Mouse (Mus musculus): ENCODE data around the gene Efcab2.

DNA sequence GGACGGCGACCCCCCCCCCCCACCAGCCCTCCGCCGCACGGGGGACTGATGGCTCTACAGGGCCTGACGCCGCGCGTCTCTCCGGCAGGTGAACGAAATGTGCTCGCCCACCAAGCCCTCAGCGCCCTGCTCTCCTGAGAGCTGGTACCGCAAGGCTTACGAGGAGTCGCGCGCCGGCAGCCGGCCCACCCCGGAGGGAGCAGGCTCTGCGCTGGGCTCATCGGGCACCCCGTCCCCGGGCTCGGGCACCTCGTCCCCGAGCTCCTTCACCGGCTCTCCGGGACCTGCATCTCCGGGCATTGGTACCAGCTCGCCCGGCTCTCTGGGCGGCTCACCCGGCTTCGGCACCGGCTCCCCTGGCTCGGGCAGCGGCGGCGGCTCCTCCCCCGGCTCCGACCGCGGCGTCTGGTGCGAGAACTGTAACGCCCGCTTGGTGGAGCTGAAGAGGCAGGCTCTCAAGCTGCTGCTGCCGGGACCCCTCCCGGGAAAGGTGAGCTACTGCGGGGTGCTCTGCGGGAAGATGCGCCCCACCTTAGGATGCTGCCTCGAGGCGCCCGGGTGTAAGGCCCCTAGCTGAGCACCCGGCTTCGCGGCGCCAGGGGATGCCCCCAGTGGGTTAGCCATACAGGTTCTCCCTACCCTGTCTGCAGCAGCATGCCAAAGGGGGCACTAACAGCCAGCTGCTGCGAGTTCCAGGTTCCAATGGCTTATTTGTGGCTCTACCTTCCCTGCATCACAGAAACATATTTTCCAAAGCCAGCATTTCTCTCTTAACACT, 124.6 kb downstream of the Efcab2 start:
- TF ChIP-seq CTCF (IDR thresholded peaks at IDR 0.05; ENCODE audit: extremely low read depth, insufficient read length, insufficient replicate concordance, low read depth, low read length) (peak; percentile 58), POLR2A (IDR thresholded peaks at IDR 0.05; ENCODE audit: low read depth, low read length) (no peak)
